Mouse (Mus musculus): Measurements from ENCODE around the gene Tff1. TPM values are rescaled to one million over a fixed set of nuclear protein-coding genes. Genes with fewer than 3 reads are reported as not detected.

Gene Tff1
- polyA plus RNA-seq, 1 experiment from 2014 or later, result not detected

DNA sequence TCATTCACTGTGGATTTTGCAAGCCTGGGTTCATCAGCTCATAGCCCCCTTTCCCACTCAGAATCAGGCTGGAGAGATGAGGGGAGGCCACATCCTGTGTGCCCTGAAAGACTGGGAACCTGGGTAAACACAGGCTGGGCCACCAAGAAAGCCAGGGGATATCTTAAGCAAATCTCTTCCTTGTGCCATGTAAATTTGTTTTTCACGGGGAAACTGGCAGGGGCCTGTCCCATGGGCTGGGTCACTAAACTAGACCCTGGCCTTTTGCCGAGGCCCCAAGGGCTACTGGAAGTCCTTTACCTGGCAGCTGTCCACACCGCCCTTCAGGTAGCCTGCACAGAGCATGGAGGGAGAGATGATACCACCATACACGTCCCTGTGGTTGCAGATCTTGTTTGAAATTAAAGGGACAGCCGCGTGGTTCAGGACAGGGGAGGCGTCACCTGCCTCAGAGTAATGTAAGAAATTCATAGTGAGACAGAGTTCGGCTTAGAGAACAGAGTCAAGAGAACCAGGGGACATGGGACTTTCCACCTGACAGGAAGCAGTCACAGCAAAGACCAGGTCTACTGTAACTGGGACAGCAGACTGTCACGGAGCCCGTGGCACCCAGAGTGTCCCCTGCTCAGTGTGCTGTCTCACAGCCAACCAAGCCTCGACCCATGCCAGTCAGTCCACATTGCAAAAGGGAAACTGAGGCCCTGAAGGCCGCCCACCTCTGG is 19.4 kb upstream of the Tff1 start:
- no peak overlapping the region for H3K9ac ChIP-seq
- H3K9me3 ChIP-seq, result 0 out of 2 replicates have a peak, but pooled peaks cover 3% of the 10 kb centered on the region
- no peak overlapping the region for H3K27ac ChIP-seq
- no peaks in the 10 kb centered on the region for H3K27me3 ChIP-seq (replicated peaks)
- no peaks in the 10 kb centered on the region for H3K4me1 ChIP-seq
- H3K4me3 ChIP-seq, result no peak overlapping the region
- no peak for ATAC-seq (ENCODE audit: low FRiP score, low read depth)
- 85% methylated on average over 12 of the region's 12 CpGs for WGBS
- H3K36me3 ChIP-seq, result no peaks in the 10 kb centered on the region
- H3K4me2 ChIP-seq (replicated peaks), result no peak overlapping the region

DNA sequence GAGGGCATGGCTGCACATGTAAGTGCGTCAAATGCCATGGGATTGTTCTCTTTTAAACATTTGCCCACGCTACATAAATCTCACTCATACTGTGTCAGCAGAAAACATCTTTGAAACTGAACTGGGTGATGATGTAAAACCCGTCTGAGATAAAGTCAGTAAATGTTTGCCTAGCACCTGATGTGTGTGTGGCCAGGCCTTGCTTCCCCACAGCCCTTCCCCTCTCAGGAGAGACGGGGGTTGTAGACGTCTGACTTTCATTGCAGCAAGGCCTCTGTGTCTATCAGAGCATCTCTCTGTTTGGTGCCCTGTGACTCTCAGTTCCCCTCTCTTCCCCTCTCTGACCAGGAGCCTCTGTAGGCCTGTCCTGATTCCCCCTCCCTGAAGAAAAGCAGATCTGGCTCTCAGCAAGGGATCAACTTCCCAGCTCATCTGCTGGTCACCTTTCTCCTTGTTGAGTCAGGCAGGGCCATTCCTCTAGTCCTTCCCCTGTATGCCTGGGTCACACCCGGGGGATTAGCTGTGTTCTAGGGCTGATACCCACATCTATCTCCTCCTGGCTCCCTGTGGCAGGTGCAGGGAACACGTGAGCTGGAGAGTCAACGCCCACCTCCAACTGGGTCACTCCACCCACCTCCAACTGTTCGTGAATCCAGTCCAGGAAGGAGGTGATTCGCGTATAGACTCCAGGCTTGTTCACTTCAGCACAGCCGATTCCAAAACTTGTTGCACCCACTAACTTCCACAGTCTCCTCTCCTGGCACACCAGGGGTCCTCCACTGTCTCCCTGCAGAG is 18.3 kb upstream of the Tff1 start:
- no peaks in the 10 kb centered on the region for H3K27me3 ChIP-seq (replicated peaks)
- no peaks in the 10 kb centered on the region for H3K4me1 ChIP-seq
- H3K9me3 ChIP-seq, result 0 out of 2 replicates have a peak, but pooled peaks cover 3% of the 10 kb centered on the region
- no peak overlapping the region for H3K27ac ChIP-seq
- no peaks in the 10 kb centered on the region for H3K36me3 ChIP-seq
- no peak overlapping the region for H3K4me3 ChIP-seq
- WGBS, result 70% methylated on average over 12 of the region's 12 CpGs
- H3K9ac ChIP-seq, result no peak overlapping the region
- no peak overlapping the region for H3K4me2 ChIP-seq (replicated peaks)
- no peak for ATAC-seq (ENCODE audit: low FRiP score, low read depth)

DNA sequence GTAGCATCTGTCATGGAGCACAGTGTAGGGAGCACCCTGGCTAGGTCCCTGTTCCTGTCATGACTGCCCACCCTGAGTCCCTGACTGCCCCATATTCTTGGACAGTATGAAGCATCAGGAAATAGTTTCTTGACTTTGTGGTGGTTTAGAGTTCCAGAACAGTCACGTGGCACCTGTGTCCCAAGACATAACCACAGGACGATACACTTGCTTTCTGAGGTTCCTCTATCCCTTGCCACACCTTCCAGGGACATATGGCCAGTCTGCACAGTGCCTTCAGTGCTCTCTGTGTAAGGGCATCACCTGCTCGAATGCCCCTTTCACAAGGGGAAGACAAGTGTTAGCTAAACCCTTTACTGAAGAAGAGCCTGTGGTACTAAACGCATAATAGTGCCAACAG is 16.4 kb upstream of the Tff1 start:
- WGBS, result 91% methylated on average over 4 of the region's 4 CpGs
- H3K36me3 ChIP-seq, result no peaks in the 10 kb centered on the region
- H3K9ac ChIP-seq, result no peak overlapping the region
- H3K4me2 ChIP-seq (replicated peaks), result no peak overlapping the region
- H3K4me3 ChIP-seq, result no peak overlapping the region
- no peaks in the 10 kb centered on the region for H3K27me3 ChIP-seq (replicated peaks)
- ATAC-seq (ENCODE audit: low FRiP score, low read depth), result no peak
- no peak overlapping the region for H3K27ac ChIP-seq
- H3K9me3 ChIP-seq, result no peaks in the 10 kb centered on the region
- H3K4me1 ChIP-seq, result no peaks in the 10 kb centered on the region

DNA sequence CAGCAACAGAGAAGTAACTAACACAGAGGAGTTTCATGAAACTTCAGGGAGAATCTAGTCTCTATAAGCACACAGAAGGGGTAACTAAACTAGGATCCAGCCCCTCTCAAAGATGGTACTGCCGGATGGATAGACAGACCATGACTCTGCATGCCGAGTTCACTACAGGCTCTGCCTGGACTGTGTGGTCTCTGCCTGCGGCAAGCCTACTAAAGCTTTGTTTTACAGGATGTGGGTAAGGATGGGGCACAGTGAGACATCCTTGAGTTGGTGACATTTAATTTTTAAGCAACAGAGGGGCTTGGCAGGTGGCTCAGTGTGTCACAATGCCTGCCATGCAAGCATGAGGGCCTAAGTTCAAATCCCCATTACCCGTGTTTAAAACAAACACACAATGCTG is 11.2 kb upstream of the Tff1 start:
- H3K9ac ChIP-seq, result no peak overlapping the region
- no peak for ATAC-seq (ENCODE audit: low FRiP score, low read depth)
- no peak overlapping the region for H3K4me3 ChIP-seq
- H3K36me3 ChIP-seq, result no peaks in the 10 kb centered on the region
- no peaks in the 10 kb centered on the region for H3K9me3 ChIP-seq
- H3K27ac ChIP-seq, result no peak overlapping the region
- H3K4me1 ChIP-seq, result no peaks in the 10 kb centered on the region
- H3K4me2 ChIP-seq (replicated peaks), result no peak overlapping the region
- WGBS, result 90% methylated on average over 4 of the region's 4 CpGs
- H3K27me3 ChIP-seq (replicated peaks), result no peaks in the 10 kb centered on the region

DNA sequence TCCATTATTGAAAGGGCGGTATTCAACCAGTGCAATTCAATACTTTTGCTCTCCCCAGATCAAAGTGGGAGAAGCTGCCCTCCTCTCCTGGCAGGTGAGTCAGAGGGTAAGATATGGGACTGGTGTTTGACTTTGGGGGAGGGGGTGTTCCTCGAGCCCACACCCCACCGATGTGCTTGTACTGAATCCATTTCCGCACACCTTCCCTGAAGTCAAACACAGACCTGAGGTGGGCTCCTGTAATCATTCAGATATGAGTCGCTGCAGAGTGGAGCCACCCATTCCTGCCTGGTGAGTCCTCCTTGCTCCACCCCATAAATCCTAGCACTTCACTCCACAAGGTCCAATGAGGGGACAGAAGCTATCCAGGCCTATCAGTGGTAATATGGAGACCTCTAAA is 4.7 kb upstream of the Tff1 start:
- no peak overlapping the region for H3K27ac ChIP-seq
- no peak overlapping the region for H3K4me3 ChIP-seq
- H3K9me3 ChIP-seq, result no peaks in the 10 kb centered on the region
- H3K4me1 ChIP-seq, result no peaks in the 10 kb centered on the region
- no peak overlapping the region for H3K9ac ChIP-seq
- 85% methylated on average over 5 of the region's 5 CpGs for WGBS
- ATAC-seq (ENCODE audit: low FRiP score, low read depth), result no peak
- no peak overlapping the region for H3K4me2 ChIP-seq (replicated peaks)
- H3K27me3 ChIP-seq (replicated peaks), result no peaks in the 10 kb centered on the region
- H3K36me3 ChIP-seq, result no peaks in the 10 kb centered on the region

DNA sequence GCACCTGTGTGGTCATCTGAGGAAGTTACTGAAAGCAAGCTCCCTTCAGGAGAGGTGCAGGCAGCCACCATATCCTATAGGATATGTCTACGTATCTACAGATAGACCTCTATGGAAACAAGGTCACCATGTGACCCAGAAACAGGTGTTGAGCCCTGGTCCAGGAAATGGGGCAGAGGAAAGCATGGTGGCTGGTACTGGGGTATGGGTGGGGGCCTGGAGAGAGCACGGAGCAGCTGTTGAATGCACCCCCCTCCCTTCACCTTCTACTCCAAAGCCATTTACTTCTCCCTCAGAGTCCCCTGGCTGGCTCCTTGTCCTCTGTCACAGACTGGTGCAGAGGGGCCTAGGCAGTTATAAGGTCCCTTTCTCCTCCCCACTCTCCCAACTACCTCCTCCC is 1.3 kb downstream of the Tff1 start:
- no peaks in the 10 kb centered on the region for H3K4me1 ChIP-seq
- H3K36me3 ChIP-seq, result no peaks in the 10 kb centered on the region
- H3K9ac ChIP-seq, result no peak overlapping the region
- no peak for ATAC-seq (ENCODE audit: low FRiP score, low read depth)
- no peaks in the 10 kb centered on the region for H3K9me3 ChIP-seq
- 91% methylated on average over 2 of the region's 2 CpGs for WGBS
- H3K27ac ChIP-seq, result no peak overlapping the region
- H3K27me3 ChIP-seq (replicated peaks), result no peaks in the 10 kb centered on the region
- H3K4me3 ChIP-seq, result no peak overlapping the region
- H3K4me2 ChIP-seq (replicated peaks), result no peak overlapping the region

DNA sequence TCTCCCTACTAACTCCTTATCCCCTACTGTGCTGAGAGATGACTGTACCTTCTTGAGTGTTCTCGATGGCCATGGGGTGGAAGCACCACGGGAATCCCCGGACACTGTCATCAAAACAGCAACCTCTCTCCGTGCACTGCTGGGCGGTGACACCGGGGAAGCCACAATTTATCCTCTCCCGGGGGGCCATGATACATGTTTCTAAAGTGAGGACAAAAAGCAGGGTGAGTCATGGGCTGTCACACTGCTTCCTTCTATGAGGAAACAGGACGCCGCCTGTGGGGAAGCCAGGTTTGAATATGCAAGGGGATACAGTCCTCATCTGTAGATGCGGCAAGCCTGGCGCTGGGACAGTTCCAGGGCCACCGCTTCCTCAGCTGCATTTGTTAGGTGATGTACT is 2.5 kb downstream of the Tff1 start:
- Histone ChIP-seq H3K4me3 (no peak overlapping the region), H3K4me1 (no peaks in the 10 kb centered on the region), H3K9ac (no peak overlapping the region), H3K27ac (no peak overlapping the region), H3K36me3 (no peaks in the 10 kb centered on the region), H3K9me3 (no peaks in the 10 kb centered on the region), H3K4me2 (replicated peaks) (no peak overlapping the region), H3K27me3 (replicated peaks) (no peaks in the 10 kb centered on the region)
- WGBS, result 87% methylated on average over 12 of the region's 12 CpGs
- no peak for ATAC-seq (ENCODE audit: low FRiP score, low read depth)

DNA sequence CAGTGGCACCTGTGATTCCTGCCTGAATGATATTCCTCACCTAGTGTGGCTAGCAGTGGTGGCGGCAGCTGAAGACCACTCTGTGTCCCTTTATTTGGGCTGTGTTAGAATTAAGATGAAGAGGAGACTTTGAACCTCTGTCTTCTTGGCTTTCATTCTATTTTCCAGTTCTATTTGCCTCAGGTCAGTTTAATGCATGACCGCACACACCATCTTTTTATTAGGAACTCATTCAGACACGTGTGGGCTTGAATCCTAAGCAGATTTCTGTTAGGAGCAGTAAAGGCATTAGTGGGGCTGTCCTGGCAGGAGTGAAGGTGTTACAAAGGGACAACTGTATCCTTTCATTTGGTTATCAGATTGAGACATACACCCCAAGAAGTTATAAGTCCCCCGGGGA is 4.8 kb downstream of the Tff1 start:
- Histone ChIP-seq H3K4me3 (no peak overlapping the region), H3K27me3 (replicated peaks) (no peaks in the 10 kb centered on the region), H3K4me1 (no peaks in the 10 kb centered on the region), H3K36me3 (no peaks in the 10 kb centered on the region), H3K27ac (no peak overlapping the region), H3K4me2 (replicated peaks) (no peak overlapping the region), H3K9me3 (no peaks in the 10 kb centered on the region), H3K9ac (no peak overlapping the region)
- ATAC-seq (ENCODE audit: low FRiP score, low read depth), result no peak
- 73% methylated on average over 4 of the region's 4 CpGs for WGBS

DNA sequence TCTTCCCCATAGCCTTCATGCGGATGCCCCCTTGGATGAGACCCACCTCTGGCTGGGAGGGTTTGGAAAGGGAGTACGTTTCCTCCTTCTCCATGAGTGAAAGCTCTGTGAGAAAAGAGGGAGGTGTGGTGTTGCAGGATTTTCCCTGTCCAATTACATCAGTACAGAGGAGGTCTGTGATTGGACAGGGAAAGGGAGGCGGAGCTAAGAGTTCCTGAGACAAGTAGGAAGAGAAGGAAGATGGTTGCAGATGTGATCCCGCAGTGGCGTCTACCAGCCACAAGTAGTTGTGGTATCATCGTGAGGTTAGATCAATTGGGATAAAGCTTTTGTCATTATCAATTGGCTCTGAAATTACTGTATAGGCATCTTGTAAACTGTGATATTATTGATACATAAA is 7.2 kb downstream of the Tff1 start:
- 79% methylated on average over 6 of the region's 6 CpGs for WGBS
- no peak overlapping the region for H3K4me3 ChIP-seq

DNA sequence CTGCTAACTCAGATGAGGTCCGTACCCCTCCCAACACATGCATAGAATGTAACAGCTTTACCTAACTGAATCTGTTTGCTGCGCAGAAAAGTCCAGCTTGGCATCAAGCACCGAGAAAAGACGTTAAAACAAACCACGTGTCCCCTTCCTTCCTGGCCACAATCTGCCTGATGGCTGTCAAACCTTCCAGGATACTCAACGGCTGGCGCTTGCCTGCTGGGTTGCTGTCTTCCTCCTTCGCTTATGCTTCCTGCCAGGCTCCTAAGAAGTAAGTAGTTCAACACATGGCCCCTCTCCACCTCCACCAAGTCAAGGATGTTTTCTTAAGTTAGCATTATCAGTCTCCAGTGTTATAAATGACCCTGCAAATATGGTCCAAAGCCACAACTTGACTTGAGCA is 11.3 kb downstream of the Tff1 start:
- Histone ChIP-seq H3K4me1 (no peaks in the 10 kb centered on the region), H3K9me3 (no peaks in the 10 kb centered on the region), H3K27ac (no peak overlapping the region), H3K4me2 (replicated peaks) (no peak overlapping the region), H3K4me3 (no peak overlapping the region), H3K27me3 (replicated peaks) (no peaks in the 10 kb centered on the region), H3K9ac (no peak overlapping the region), H3K36me3 (no peaks in the 10 kb centered on the region)
- no peak for ATAC-seq (ENCODE audit: low FRiP score, low read depth)
- 85% methylated on average over 8 of the region's 8 CpGs for WGBS

More for the DNA sequence above, 7.2 kb downstream of the Tff1 start:
- no peak overlapping the region for H3K9ac ChIP-seq
- H3K27me3 ChIP-seq (replicated peaks), result no peaks in the 10 kb centered on the region
- no peak overlapping the region for H3K4me2 ChIP-seq (replicated peaks)
- H3K4me1 ChIP-seq, result no peaks in the 10 kb centered on the region
- H3K9me3 ChIP-seq, result no peaks in the 10 kb centered on the region
- ATAC-seq (ENCODE audit: low FRiP score, low read depth), result no peak
- H3K36me3 ChIP-seq, result no peaks in the 10 kb centered on the region
- H3K27ac ChIP-seq, result no peak overlapping the region

DNA sequence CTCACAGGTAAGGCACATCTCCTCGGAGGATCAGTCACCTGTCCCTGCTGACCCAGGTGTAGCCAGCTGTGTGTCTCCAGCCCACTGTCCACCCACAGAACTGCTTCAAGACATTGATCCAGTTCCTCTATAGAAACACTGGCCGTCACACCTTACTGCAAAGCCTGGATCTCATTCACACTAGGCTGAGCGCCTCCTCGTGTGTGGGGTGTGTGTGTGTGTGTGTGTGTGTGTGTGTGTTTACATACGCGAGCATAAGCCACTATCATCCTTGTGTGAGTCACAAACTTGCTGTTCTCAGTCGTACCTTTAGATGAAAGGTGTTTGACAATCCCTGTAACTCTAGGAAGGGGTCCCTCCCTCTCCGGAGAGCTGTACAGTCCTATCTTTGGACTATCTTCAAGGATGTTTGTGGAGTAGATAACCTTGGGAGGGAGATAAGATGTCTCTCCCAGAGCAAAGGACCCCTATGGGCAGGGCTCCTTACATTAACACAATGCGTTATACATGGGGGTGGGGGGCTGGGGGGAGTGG is 12.0 kb downstream of the Tff1 start:
- H3K27me3 ChIP-seq (replicated peaks), result no peaks in the 10 kb centered on the region
- H3K9ac ChIP-seq, result no peak overlapping the region
- H3K4me1 ChIP-seq, result no peaks in the 10 kb centered on the region
- ATAC-seq (ENCODE audit: low FRiP score, low read depth), result no peak
- H3K36me3 ChIP-seq, result no peaks in the 10 kb centered on the region
- 87% methylated on average over 9 of the region's 9 CpGs for WGBS
- no peak overlapping the region for H3K4me2 ChIP-seq (replicated peaks)
- no peak overlapping the region for H3K27ac ChIP-seq
- no peak overlapping the region for H3K4me3 ChIP-seq
- H3K9me3 ChIP-seq, result no peaks in the 10 kb centered on the region

DNA sequence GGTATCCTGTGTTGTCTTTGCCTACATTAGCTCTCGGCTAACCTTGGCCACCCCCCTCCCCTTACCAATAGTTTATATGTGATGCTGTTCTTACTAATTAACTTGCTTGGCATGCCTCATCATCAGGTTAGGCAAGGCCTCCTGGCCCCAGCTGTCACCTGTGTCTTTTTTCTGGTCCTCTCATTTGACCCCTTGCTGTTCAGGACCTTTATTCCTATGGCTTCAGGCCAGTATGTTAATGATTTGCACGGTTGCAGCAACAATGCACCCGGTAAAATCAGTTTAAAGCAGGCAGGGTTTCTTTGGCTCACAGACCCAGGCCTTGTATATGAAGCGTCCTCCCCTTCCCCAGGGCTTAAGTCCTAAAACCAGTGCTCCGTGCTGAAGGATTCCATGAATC is 12.6 kb downstream of the Tff1 start:
- Histone ChIP-seq H3K4me2 (replicated peaks) (no peak overlapping the region), H3K9me3 (no peaks in the 10 kb centered on the region), H3K9ac (no peak overlapping the region), H3K4me1 (no peaks in the 10 kb centered on the region), H3K4me3 (no peak overlapping the region), H3K36me3 (no peaks in the 10 kb centered on the region), H3K27ac (no peak overlapping the region), H3K27me3 (replicated peaks) (no peaks in the 10 kb centered on the region)
- ATAC-seq (ENCODE audit: low FRiP score, low read depth), result no peak
- WGBS, result 58% methylated on average over 5 of the region's 5 CpGs
